Mouse (Mus musculus): Measurements from ENCODE around the gene Pkmyt1. TPM values are rescaled to one million over a fixed set of nuclear protein-coding genes. Genes with fewer than 3 reads are reported as not detected.
A peak's percentile ranks its signal among the peaks of the same experiment; 100 is the strongest.

Gene Pkmyt1
- polyA plus RNA-seq, 1 experiment from 2014 or later = 64.5 TPM

DNA sequence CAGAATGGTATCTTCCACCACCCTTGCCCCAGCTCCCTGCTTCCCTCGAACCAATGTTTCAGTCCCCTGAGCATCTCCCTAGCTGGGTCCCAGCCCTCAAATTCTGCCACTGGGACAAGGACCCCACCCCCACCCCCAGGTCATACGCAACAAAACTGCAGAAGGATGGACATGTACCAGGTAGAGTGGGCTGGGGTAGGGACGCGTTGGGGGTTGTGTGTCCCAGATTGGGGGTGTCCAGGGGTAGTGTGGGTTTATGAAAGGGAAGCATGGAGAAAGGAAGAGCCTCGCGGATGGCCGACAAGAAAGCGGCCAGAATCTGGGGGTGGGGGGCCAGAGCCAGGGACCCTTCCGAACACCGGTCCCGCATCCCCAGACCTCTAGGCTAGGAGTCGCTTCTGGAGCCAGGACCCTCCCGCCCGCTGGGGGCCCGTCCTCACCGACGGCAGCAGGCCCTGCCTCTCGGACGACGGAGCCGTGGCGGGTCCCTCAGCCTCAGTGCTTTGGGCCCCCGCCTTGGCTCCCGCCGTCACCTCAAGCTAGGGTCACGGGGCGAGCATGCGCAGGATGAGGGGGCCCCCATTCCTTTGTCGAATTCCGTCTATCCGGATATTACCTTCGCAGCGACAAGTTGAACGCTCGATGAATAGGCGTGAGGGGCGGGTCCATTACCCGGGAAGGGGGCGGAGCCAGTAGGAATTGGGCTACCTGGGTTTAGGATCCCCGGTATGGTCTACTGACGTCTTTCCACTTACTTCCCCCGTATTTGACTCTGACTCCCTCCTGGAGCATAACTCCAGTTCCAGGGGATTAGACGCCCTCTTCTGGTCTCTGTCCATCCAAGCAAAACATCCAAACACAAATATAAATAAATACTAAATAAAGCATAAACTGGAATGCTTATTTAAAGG is 59.7 kb downstream of the Pkmyt1 start, which contains the start of gene Flywch2:
TSS of gene Flywch2 (minus strand) at position 521 of the 911 bp plus-strand sequence.
- WGBS = 2% methylated on average over 43 of the region's 43 CpGs

More for the DNA sequence above, 59.7 kb downstream of the Pkmyt1 start, which contains the start of gene Flywch2:
- Histone ChIP-seq H3K36me3 (replicated peaks) (no peaks in the 10 kb centered on the region), H3K27ac (peak within 1 kb of the TSS; percentile 87), H3K4me1 (peaks cover 31% of the 10 kb centered on the region), H3K27me3 (ENCODE audit: poor library complexity, severe bottlenecking) (no peaks in the 10 kb centered on the region), H3K4me3 (peak within 1 kb of the TSS; percentile 71), H3K9me3 (no peaks in the 10 kb centered on the region)
- peak; percentile 75 for DNase-seq (ENCODE audit: extremely low spot score, low spot score)

Other genes starting within 250 kb of the Pkmyt1 start
- gene Vmn2r117, start 246.6 kb upstream of the Pkmyt1 start, polyA plus RNA-seq (2016; fragmentation: Nextera tagmentation; extraction: Ambion mirVana) = not detected in 2 replicates
- 27.6 and 29.9 TPM in 2 replicates for gene Zfp213, start 162.1 kb upstream of the Pkmyt1 start, polyA plus RNA-seq (2016; fragmentation: Nextera tagmentation; extraction: Ambion mirVana)
- gene Zfp13, start 126.8 kb upstream of the Pkmyt1 start, polyA plus RNA-seq (2016; fragmentation: Nextera tagmentation; extraction: Ambion mirVana) = 22.1 and 22.2 TPM in 2 replicates
- 0.42 and 0.65 TPM in 2 replicates for gene Zscan10, start 125.5 kb upstream of the Pkmyt1 start, polyA plus RNA-seq (2016; fragmentation: Nextera tagmentation; extraction: Ambion mirVana)
- gene Mmp25, start 81.1 kb upstream of the Pkmyt1 start, polyA plus RNA-seq (2016; fragmentation: Nextera tagmentation; extraction: Ambion mirVana) = 0.77 and 0.84 TPM in 2 replicates
- 0.27 and 0.37 TPM in 2 replicates for gene Bicdl2, start 65.8 kb upstream of the Pkmyt1 start, polyA plus RNA-seq (2016; fragmentation: Nextera tagmentation; extraction: Ambion mirVana)
- gene Hcfc1r1, start 52.7 kb upstream of the Pkmyt1 start, polyA plus RNA-seq (2016; fragmentation: Nextera tagmentation; extraction: Ambion mirVana) = 28.0 and 29.0 TPM in 2 replicates
- gene Thoc6, start 52.5 kb upstream of the Pkmyt1 start, polyA plus RNA-seq (2016; fragmentation: Nextera tagmentation; extraction: Ambion mirVana) = 77.8 and 78.8 TPM in 2 replicates
- 3.9 and 4.6 TPM in 2 replicates for gene Tnfrsf12a, start 48.9 kb upstream of the Pkmyt1 start, polyA plus RNA-seq (2016; fragmentation: Nextera tagmentation; extraction: Ambion mirVana)
- 28.5 and 32.8 TPM in 2 replicates for gene Cldn6, start 47.1 kb upstream of the Pkmyt1 start, polyA plus RNA-seq (2016; fragmentation: Nextera tagmentation; extraction: Ambion mirVana)
- 7.4 and 10.1 TPM in 2 replicates for gene Cldn9, start 42.3 kb upstream of the Pkmyt1 start, polyA plus RNA-seq (2016; fragmentation: Nextera tagmentation; extraction: Ambion mirVana)
- 0.06 TPM in 1 of 2 replicates, not detected in the other for gene 1520401A03Rik, start 3.6 kb upstream of the Pkmyt1 start, polyA plus RNA-seq (2016; fragmentation: Nextera tagmentation; extraction: Ambion mirVana)
- gene Paqr4, start 14.5 kb downstream of the Pkmyt1 start, polyA plus RNA-seq (2016; fragmentation: Nextera tagmentation; extraction: Ambion mirVana) = 21.5 and 23.9 TPM in 2 replicates
- 1.5 and 2.9 TPM in 2 replicates for gene Kremen2, start 19.5 kb downstream of the Pkmyt1 start, polyA plus RNA-seq (2016; fragmentation: Nextera tagmentation; extraction: Ambion mirVana)
- gene Flywch1, start 45.3 kb downstream of the Pkmyt1 start, polyA plus RNA-seq (2016; fragmentation: Nextera tagmentation; extraction: Ambion mirVana) = 190 and 197 TPM in 2 replicates
- gene Flywch2, start 59.7 kb downstream of the Pkmyt1 start, polyA plus RNA-seq (2016; fragmentation: Nextera tagmentation; extraction: Ambion mirVana) = 23.8 and 25.0 TPM in 2 replicates
- gene Srrm2, start 64.2 kb downstream of the Pkmyt1 start, polyA plus RNA-seq (2016; fragmentation: Nextera tagmentation; extraction: Ambion mirVana) = 482 and 518 TPM in 2 replicates
- 1,030 and 1,081 TPM in 2 replicates for gene Elob, start 102.8 kb downstream of the Pkmyt1 start, polyA plus RNA-seq (2016; fragmentation: Nextera tagmentation; extraction: Ambion mirVana)
- 0.49 TPM in 1 of 2 replicates, not detected in the other for gene Prss33, start 109.7 kb downstream of the Pkmyt1 start, polyA plus RNA-seq (2016; fragmentation: Nextera tagmentation; extraction: Ambion mirVana)
- not detected in 2 replicates for gene Prss32, start 117.5 kb downstream of the Pkmyt1 start, polyA plus RNA-seq (2016; fragmentation: Nextera tagmentation; extraction: Ambion mirVana)
- 4.5 and 5.4 TPM in 2 replicates for gene Prss41, start 117.8 kb downstream of the Pkmyt1 start, polyA plus RNA-seq (2016; fragmentation: Nextera tagmentation; extraction: Ambion mirVana)
- not detected in 2 replicates for gene Prss21, start 141.7 kb downstream of the Pkmyt1 start, polyA plus RNA-seq (2016; fragmentation: Nextera tagmentation; extraction: Ambion mirVana)
- not detected in 2 replicates for gene Dcpp1, start 154.5 kb downstream of the Pkmyt1 start, polyA plus RNA-seq (2016; fragmentation: Nextera tagmentation; extraction: Ambion mirVana)
- gene Dcpp2, start 154.5 kb downstream of the Pkmyt1 start, polyA plus RNA-seq (2016; fragmentation: Nextera tagmentation; extraction: Ambion mirVana) = not detected in 2 replicates
- gene Dcpp3, start 191.1 kb downstream of the Pkmyt1 start, polyA plus RNA-seq (2016; fragmentation: Nextera tagmentation; extraction: Ambion mirVana) = not detected in 2 replicates
- gene Sbp, start 215.3 kb downstream of the Pkmyt1 start, polyA plus RNA-seq (2016; fragmentation: Nextera tagmentation; extraction: Ambion mirVana) = not detected in 2 replicates
- not detected in 2 replicates for gene Sbpl, start 228.9 kb downstream of the Pkmyt1 start, polyA plus RNA-seq (2016; fragmentation: Nextera tagmentation; extraction: Ambion mirVana)

Measured in forebrain, embryonic 10.5 days (tissue).